9 mouse cellular contexts compared by ENCODE assay signal in the genomic region with DNA sequence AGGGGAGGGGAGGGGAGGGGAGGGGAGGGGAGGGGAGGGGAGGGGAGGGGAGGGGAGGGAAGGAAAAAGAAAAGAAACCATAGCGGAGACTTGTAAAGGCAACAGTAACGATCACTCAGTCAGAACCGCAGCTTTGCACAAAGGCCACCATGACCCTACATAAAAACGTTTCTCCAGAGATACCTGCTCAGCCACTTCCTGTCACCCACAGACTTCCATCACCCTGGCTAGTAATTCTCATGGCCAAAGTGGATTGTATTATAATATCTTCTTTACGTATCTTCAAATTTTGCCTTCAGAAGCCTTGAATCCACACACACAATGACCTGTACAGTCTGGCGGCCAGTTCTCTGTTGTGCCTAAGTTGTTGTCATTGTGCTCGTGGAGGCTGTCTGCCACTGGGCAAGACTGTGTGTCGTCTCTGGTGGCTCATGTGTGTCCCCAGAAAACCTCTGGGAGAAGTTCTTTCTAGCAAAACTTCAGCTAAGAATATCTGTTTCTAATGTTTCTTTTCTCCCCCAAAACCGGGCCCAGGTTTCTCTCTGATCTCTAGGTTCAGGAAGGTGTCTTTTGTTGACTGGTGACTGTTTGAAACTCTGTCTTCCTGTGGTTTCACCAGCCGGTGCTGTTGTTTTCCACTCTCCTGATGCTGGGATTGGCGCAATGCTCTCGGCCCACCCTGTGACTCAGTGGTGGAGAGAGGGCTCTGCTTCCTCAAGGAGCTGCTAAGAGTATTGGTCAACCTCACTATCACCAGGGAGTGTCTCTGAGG. TPM values are rescaled to one million over a fixed set of nuclear protein-coding genes. Genes with fewer than 3 reads are reported as not detected.
DNase-seq lines count a peak whose midpoint lies in the region; ATAC-seq lines count a peak whose summit lies in the region.
"Had no signal": no experiment of that assay in that cellular context is flagged by ENCODE, and none has a peak within 500 bp of the region (broad histone marks: within the 10 kb centered on the region; RNA-seq: fewer than 3 reads in every experiment).

No protein-coding gene starts in this region.

- H3K4me2 ChIP-seq in midbrain, embryonic 11.5 days: no peak overlapping the region
- H3K4me2 ChIP-seq: lung, embryonic 15.5 days; neural tube, embryonic 13.5 days had no signal

- H3K9me3 ChIP-seq in midbrain, embryonic 11.5 days (ENCODE audit: control insufficient read depth, low read length): no peaks in the 10 kb centered on the region
- H3K9me3 ChIP-seq in midbrain, embryonic 10.5 days (replicated peaks): no peaks in the 10 kb centered on the region
- H3K9me3 ChIP-seq: lung, embryonic 15.5 days; neural tube, embryonic 13.5 days had no signal

- 84% methylated on average over 12 of the region's 12 CpGs for WGBS in midbrain, embryonic 11.5 days
- 79% methylated on average over 12 of the region's 12 CpGs for whole genome bisulfite sequencing in midbrain, embryonic 10.5 days

- ATAC-seq in midbrain, embryonic 11.5 days (ENCODE audit: low FRiP score): 0 out of 2 replicates have a peak, but pooled peaks have one; percentile 7
- peak; percentile 70 for ATAC-seq in granulocyte monocyte progenitor cell, adult 5-6 weeks (replicated peaks; ENCODE audit: poor library complexity, severe bottlenecking)
- peak; percentile 56 for ATAC-seq in megakaryocyte progenitor cell, adult 5-6 weeks (replicated peaks; ENCODE audit: poor library complexity)

- no peak overlapping the region for H3K4me3 ChIP-seq in midbrain, embryonic 11.5 days (ENCODE audit: low read depth, low read length)
- H3K4me3 ChIP-seq in midbrain, embryonic 10.5 days: no peak overlapping the region
- H3K4me3 ChIP-seq: lung, embryonic 15.5 days; neural tube, embryonic 13.5 days had no signal

- H3K36me3 ChIP-seq in midbrain, embryonic 11.5 days (ENCODE audit: control insufficient read depth, insufficient read depth, low read length): no peaks in the 10 kb centered on the region
- H3K36me3 ChIP-seq in midbrain, embryonic 10.5 days: no peaks in the 10 kb centered on the region
- H3K36me3 ChIP-seq: lung, embryonic 15.5 days; neural tube, embryonic 13.5 days had no signal

- no peak for DNase-seq in midbrain, embryonic 11.5 days (ENCODE audit: low spot score, missing footprints)
- DNase-seq in midbrain, embryonic 10.5 days (ENCODE audit: low spot score): no peak
- peak; percentile 49 for DNase-seq in thymus, postnatal 4 days
- no peak for DNase-seq in adrenal gland, postnatal 36 days
- no peak for DNase-seq in layer of hippocampus, postnatal 25 days (ENCODE audit: extremely low spot score in 1 of 2, low spot score in 1 of 2)

- H3K9ac ChIP-seq in midbrain, embryonic 11.5 days (ENCODE audit: low read length): no peak overlapping the region
- H3K9ac ChIP-seq: lung, embryonic 15.5 days; neural tube, embryonic 13.5 days had no signal

- H3K27ac ChIP-seq in midbrain, embryonic 11.5 days (ENCODE audit: low read depth, low read length): no peak overlapping the region
- H3K27ac ChIP-seq in midbrain, embryonic 10.5 days (replicated peaks): no peak overlapping the region
- H3K27ac ChIP-seq: neural tube, embryonic 13.5 days had no signal

- no peaks in the 10 kb centered on the region for H3K27me3 ChIP-seq in midbrain, embryonic 11.5 days (ENCODE audit: control insufficient read depth, insufficient read depth, low read length)
- no peaks in the 10 kb centered on the region for H3K27me3 ChIP-seq in midbrain, embryonic 10.5 days (ENCODE audit: low read depth, poor library complexity, severe bottlenecking)
- H3K27me3 ChIP-seq: lung, embryonic 15.5 days; neural tube, embryonic 13.5 days had no signal

- no peaks in the 10 kb centered on the region for H3K4me1 ChIP-seq in midbrain, embryonic 11.5 days (ENCODE audit: control insufficient read depth, insufficient read depth, low read length)
- H3K4me1 ChIP-seq in midbrain, embryonic 10.5 days: 0 out of 2 replicates have a peak, but pooled peaks cover 4% of the 10 kb centered on the region
- H3K4me1 ChIP-seq: neural tube, embryonic 13.5 days had no signal

RNA-seq across cellular contexts. Expression of gene Kcnip1, which starts 16.6 kb away (rescaled TPM):
- 8.1 and 9.0 TPM in 2 replicates for polyA plus RNA-seq in midbrain, embryonic 11.5 days (2014; fragmentation: Nextera tagmentation; extraction: Ambion mirVana)
- polyA plus RNA-seq in midbrain, embryonic 10.5 days (2016; fragmentation: Nextera tagmentation; extraction: Ambion mirVana): 5.8 and 8.1 TPM in 2 replicates
- not detected in 2 replicates for total RNA-seq in granulocyte monocyte progenitor cell, adult 5-6 weeks (2014; fragmentation: Nextera tagmentation)
- not detected in 2 replicates for total RNA-seq in granulocyte monocyte progenitor cell, adult 5-6 weeks (2017)
- not detected in 2 replicates for total RNA-seq in megakaryocyte progenitor cell, adult 5-6 weeks (2015)
- not detected in 2 replicates for total RNA-seq in megakaryocyte progenitor cell, adult 5-6 weeks (2017)
- 1 to 10 TPM; 2.2 to 3.5 TPM for total RNA-seq in adrenal gland, postnatal 36 days (2021)
- 10 to 100 TPM; 23.0 to 24.2 TPM for total RNA-seq in layer of hippocampus, postnatal 25 days (2021)

RNA-seq across cellular contexts. Expression of gene Lcp2, which starts 37.2 kb away (rescaled TPM):
- 2.7 TPM in 2 replicates for polyA plus RNA-seq in midbrain, embryonic 11.5 days (2014; fragmentation: Nextera tagmentation; extraction: Ambion mirVana)
- polyA plus RNA-seq in midbrain, embryonic 10.5 days (2016; fragmentation: Nextera tagmentation; extraction: Ambion mirVana): 1.8 and 2.6 TPM in 2 replicates
- total RNA-seq in granulocyte monocyte progenitor cell, adult 5-6 weeks (2014; fragmentation: Nextera tagmentation): 43.5 and 55.4 TPM in 2 replicates
- 22.0 and 34.6 TPM in 2 replicates for total RNA-seq in granulocyte monocyte progenitor cell, adult 5-6 weeks (2017)
- 67.6 and 73.6 TPM in 2 replicates for total RNA-seq in megakaryocyte progenitor cell, adult 5-6 weeks (2015)
- total RNA-seq in megakaryocyte progenitor cell, adult 5-6 weeks (2017): 26.1 and 29.5 TPM in 2 replicates
- 1 to 10 TPM; 2.2 to 2.5 TPM for total RNA-seq in adrenal gland, postnatal 36 days (2021)
- 1 to 10 TPM; 3.2 to 3.3 TPM for total RNA-seq in layer of hippocampus, postnatal 25 days (2021)

RNA-seq across cellular contexts. Expression of gene Kcnmb1, which starts 46.7 kb away (rescaled TPM):
- 0.18 and 0.39 TPM in 2 replicates for polyA plus RNA-seq in midbrain, embryonic 11.5 days (2014; fragmentation: Nextera tagmentation; extraction: Ambion mirVana)
- polyA plus RNA-seq in midbrain, embryonic 10.5 days (2016; fragmentation: Nextera tagmentation; extraction: Ambion mirVana): 0.19 and 0.25 TPM in 2 replicates
- not detected in 2 replicates for total RNA-seq in granulocyte monocyte progenitor cell, adult 5-6 weeks (2014; fragmentation: Nextera tagmentation)
- total RNA-seq in granulocyte monocyte progenitor cell, adult 5-6 weeks (2017): not detected in 2 replicates
- total RNA-seq in megakaryocyte progenitor cell, adult 5-6 weeks (2015): not detected in 2 replicates
- not detected in 2 replicates for total RNA-seq in megakaryocyte progenitor cell, adult 5-6 weeks (2017)
- under 1 TPM; 0.13 TPM for total RNA-seq in adrenal gland, postnatal 36 days (2021)
- under 1 TPM; 0.16 to 0.30 TPM for total RNA-seq in layer of hippocampus, postnatal 25 days (2021)

Comparison
In these comparisons a context has a peak if more than half of its experiments do, and no peak if none do; other contexts are left out.
1. ATAC-seq: peak in every context shown above with its lines; median percentile 70 in granulocyte monocyte progenitor cell, adult 5-6 weeks; 56 in megakaryocyte progenitor cell, adult 5-6 weeks; 7 in midbrain, embryonic 11.5 days.
2. RNA of gene Kcnip1, which starts 16.6 kb away (total RNA-seq): 23.0 to 24.2 TPM in layer of hippocampus, postnatal 25 days; 2.2 to 3.5 TPM in adrenal gland, postnatal 36 days, not detected in granulocyte monocyte progenitor cell, adult 5-6 weeks and not detected in megakaryocyte progenitor cell, adult 5-6 weeks; every median in the first group is over 4 times any median in the second.
3. RNA of gene Lcp2, which starts 37.2 kb away (total RNA-seq): 26.1 to 73.6 TPM in megakaryocyte progenitor cell, adult 5-6 weeks and 22.0 to 55.4 TPM in granulocyte monocyte progenitor cell, adult 5-6 weeks; 3.2 to 3.3 TPM in layer of hippocampus, postnatal 25 days and 2.2 to 2.5 TPM in adrenal gland, postnatal 36 days; every median in the first group is over 4 times any median in the second.